Mouse (Mus musculus) neural tube, embryonic 15.5 days (tissue): ENCODE data around the gene Txlng. TPM values are rescaled to one million over a fixed set of nuclear protein-coding genes. Genes with fewer than 3 reads are reported as not detected.
A peak's percentile ranks its signal among the peaks of the same experiment; 100 is the strongest.
"Not testable (repeated sequence)": the region's sequence is repeated elsewhere in the genome, so short reads cannot be mapped to it uniquely, and the experiment has no call there.

ENCODE experiments used
- ATAC-seq: fragments of 200-750 bp; cut with Nextera tagmentation; 2 replicates; pipeline ENCODE4 v1.8.0; 2017; ENCODE audit warnings: mild to moderate bottlenecking, moderate TSS enrichment, moderate library complexity; ENCODE audit not compliant: low FRiP score
- H3K27ac ChIP-seq: fragments of 300-500 bp; sonication (generic); replicated peaks from 2 replicates; pipeline ENCODE4 v1.5.1; 2015; ENCODE audit warnings: mild to moderate bottlenecking, inconsistent platforms
- H3K27me3 ChIP-seq: fragments of 300-500 bp; sonication (generic); replicated peaks from 2 replicates; pipeline ENCODE4 v1.6.1; 2015; ENCODE audit warnings: inconsistent platforms
- H3K36me3 ChIP-seq: fragments of 300-500 bp; sonication (generic); 2 replicates; pipeline ENCODE4 v1.6.1; 2015; ENCODE audit warnings: inconsistent platforms
- H3K4me1 ChIP-seq: fragments of 300-500 bp; sonication (generic); 2 replicates; pipeline ENCODE4 v1.6.1; 2015; ENCODE audit warnings: inconsistent platforms
- H3K4me2 ChIP-seq: fragments of 300-500 bp; sonication (generic); 2 replicates; pipeline ENCODE4 v1.6.1; 2015; ENCODE audit warnings: inconsistent platforms, mild to moderate bottlenecking, moderate library complexity
- H3K4me3 ChIP-seq: fragments of 300-500 bp; sonication (generic); replicated peaks from 2 replicates; pipeline ENCODE4 v1.5.1; 2015; ENCODE audit warnings: mild to moderate bottlenecking, inconsistent platforms
- H3K9ac ChIP-seq: fragments of 300-500 bp; sonication (generic); replicated peaks from 2 replicates; pipeline ENCODE4 v1.6.1; 2015; ENCODE audit warnings: mild to moderate bottlenecking, inconsistent platforms
- H3K9me3 ChIP-seq: fragments of 300-500 bp; sonication (generic); replicated peaks from 2 replicates; pipeline ENCODE4 v1.6.1; 2016; ENCODE audit warnings: inconsistent platforms
- WGBS: fragments of 180-500 bp; shearing (Covaris S2); methylation state at CpG from one replicate; pipeline ENCODE4 v1.1.7; 2015; ENCODE audit warnings: mixed read lengths; 5-methylcytosine and 5-hydroxymethylcytosine counted together
- polyA plus RNA-seq: library from polyadenylated mRNA; unstranded; fragments of >200 nt; fragmentation: Nextera tagmentation; extraction: Ambion mirVana; gene quantifications from 2 replicates; pipeline ENCODE4 v1.2.1, GENCODE M21; 2015

Txlng gene
- polyA plus RNA-seq, 1 experiment from 2014 or later: 11.1 TPM

DNA sequence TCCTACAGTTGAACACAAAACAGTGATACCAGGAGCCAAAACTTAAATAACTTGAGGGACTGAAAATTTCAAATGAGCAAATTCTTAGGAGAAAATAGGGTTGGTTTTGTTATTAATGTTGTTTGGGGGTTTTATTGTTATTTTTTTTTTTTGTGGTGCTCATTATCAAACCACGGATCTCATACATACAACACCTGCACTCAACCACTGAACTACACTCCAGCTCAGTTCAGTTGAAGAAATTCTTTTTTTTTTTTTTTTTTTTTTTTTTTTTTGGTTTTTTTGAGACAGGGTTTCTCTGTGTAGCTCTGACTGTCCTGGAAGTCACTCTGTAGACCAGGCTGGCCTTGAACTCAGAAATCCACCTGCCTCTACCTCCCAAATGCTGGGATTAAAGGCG, 1.1 kb upstream of the Txlng start:
- ATAC-seq, H3K9me3 ChIP-seq, H3K27ac ChIP-seq, H3K9ac ChIP-seq, H3K4me1 ChIP-seq, H3K4me2 ChIP-seq, H3K27me3 ChIP-seq, H3K36me3 ChIP-seq, H3K4me3 ChIP-seq: not testable (repeated sequence)
- WGBS: 61% methylated on average over 2 of the region's 2 CpGs

DNA sequence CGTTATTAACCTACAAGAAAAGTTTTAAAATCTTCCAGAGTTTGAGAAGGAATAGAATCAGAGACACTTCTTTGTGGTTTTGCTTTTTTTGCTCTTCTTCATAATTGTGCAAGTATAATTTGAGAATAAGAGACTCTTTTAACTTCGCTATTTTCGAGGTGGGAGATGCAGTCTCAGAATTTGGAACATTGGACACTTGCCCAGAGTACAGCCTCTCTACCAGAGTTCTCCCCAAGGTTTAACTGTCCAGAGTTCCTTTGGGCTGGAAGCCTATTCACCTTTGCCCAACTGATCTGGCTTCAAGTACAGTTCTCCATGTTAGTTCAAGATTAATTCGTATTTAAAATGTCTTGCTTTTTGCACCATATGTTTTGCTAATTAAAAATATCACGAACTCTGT, 487 bp upstream of the Txlng start:
- Histone ChIP-seq H3K27me3 (0 out of 2 replicates have a peak, but pooled peaks cover 3% of the 10 kb centered on the region), H3K4me3 (peak overlapping the region; percentile 57), H3K36me3 (no peaks in the 10 kb centered on the region), H3K27ac (no peak overlapping the region; the same call in 1 of the 2 replicates), H3K9ac (no peak overlapping the region), H3K9me3 (no peaks in the 10 kb centered on the region), H3K4me1 (no peaks in the 10 kb centered on the region), H3K4me2 (peak overlapping the region; percentile 43)
- ATAC-seq: no peak
- WGBS: 34% methylated on average over 5 of the region's 5 CpGs

DNA sequence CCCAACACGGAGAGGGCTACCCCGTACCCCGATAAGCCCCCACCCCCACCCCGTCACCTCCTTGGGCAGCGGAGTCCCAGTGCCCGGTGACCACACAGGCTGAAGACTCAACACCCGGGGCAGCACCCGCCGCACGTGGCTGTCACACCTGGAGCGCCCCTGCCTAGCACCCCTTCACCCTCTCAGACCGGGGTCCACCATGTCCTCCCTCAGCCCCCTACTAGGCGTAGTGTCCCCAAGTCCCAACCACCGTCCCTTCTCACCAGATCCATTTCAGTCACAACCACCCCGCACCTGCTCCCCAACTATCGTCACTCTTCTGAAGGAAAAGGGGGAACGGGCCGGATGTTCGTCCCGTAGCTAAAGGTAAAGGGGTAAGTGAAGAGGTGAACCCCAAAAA, 471 bp downstream of the Txlng start:
- Histone ChIP-seq H3K4me1 (no peaks in the 10 kb centered on the region), H3K9me3 (no peaks in the 10 kb centered on the region), H3K9ac (peak overlapping the region; percentile 55), H3K27me3 (0 out of 2 replicates have a peak, but pooled peaks cover 3% of the 10 kb centered on the region), H3K4me2 (peak overlapping the region; percentile 78), H3K36me3 (no peaks in the 10 kb centered on the region), H3K27ac (peak overlapping the region; percentile 65; the same call in 1 of the 2 replicates), H3K4me3 (peak overlapping the region; percentile 57)
- 21% methylated on average over 18 of the region's 20 CpGs for WGBS
- ATAC-seq: peak; percentile 49

- no peak for ATAC-seq
- no peaks in the 10 kb centered on the region for H3K4me1 ChIP-seq
- H3K4me2 ChIP-seq: peak overlapping the region; percentile 78
- peak overlapping the region; percentile 57 for H3K4me3 ChIP-seq
- no peaks in the 10 kb centered on the region for H3K36me3 ChIP-seq
- 0 out of 2 replicates have a peak, but pooled peaks cover 3% of the 10 kb centered on the region for H3K27me3 ChIP-seq
- no peak overlapping the region for H3K9ac ChIP-seq
- no peak overlapping the region for H3K27ac ChIP-seq
- no peaks in the 10 kb centered on the region for H3K9me3 ChIP-seq
- WGBS: 46% methylated on average over 6 of the region's 6 CpGs
Measured at GRCm38 (mm10) chrX:162828016-162828415, 1.2 kb downstream of the Txlng start.

DNA sequence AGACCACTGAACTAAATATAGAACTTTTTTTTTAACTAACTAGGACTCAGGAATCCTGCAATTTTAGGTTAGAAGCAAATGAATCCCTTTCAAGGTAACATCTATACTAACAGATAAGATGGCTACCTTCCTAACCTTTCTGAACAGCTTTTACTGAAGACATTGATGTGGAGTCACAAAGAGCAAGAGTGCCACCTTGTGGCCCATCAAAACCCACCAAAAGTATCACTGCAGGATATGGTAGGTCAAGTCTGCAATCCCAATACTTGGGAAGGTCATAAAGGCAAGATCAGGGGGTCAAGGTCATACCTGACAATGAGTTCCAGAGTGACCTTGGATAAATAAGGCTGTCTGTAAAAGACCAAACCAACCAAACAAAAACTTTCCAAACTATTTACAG, 28.9 kb downstream of the Txlng start:
- Histone ChIP-seq H3K27ac (no peak overlapping the region), H3K9me3 (no peaks in the 10 kb centered on the region), H3K9ac (no peak overlapping the region), H3K4me1 (no peaks in the 10 kb centered on the region), H3K4me3 (no peak overlapping the region), H3K36me3 (0 out of 2 replicates have a peak, but pooled peaks cover 3% of the 10 kb centered on the region), H3K27me3 (no peaks in the 10 kb centered on the region), H3K4me2 (no peak overlapping the region)
- no peak for ATAC-seq

DNA sequence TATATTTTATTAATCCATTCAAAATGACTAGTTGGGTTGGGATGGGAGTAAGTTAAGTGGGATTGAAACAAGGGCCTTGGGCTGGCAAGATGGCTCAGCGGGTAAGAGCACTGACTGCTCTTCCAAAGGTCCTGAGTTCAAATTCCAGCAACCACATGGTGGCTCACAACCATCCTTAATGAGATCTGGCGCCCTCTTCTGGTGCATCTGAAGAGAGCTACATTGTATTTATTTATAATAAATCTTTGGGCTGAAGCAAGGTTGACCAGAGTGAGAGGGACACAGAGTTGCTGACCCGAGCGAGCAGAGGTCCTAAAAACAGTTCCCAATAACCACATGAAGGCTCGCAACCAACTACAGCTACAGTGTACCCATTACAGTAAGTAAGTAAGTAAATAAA, 37.9 kb downstream of the Txlng start:
- ATAC-seq, H3K9ac ChIP-seq, H3K4me1 ChIP-seq, H3K27ac ChIP-seq, H3K27me3 ChIP-seq, H3K4me3 ChIP-seq, H3K4me2 ChIP-seq, H3K9me3 ChIP-seq, H3K36me3 ChIP-seq: not testable (repeated sequence)
- 84% methylated on average over 5 of the region's 5 CpGs for WGBS

DNA sequence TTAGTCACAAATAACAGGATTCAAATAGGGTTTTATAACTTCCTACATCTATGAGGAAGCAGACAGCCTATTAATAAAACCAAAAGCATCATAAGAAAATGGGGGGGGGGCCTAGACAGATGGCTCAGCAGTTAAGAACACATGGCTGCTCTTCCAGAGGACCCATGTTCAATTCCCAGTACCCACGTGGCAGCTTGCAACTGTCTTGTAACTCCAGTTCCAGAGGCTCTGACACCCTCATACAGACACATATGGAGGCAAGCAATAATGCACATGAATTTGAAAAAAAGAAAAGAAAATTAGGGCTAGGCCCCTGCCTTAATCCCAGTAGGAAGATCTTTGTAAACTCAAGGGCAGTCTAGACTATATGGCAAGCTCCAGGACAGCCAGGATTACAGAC, 40.9 kb downstream of the Txlng start:
- no peak overlapping the region for H3K4me3 ChIP-seq
- ATAC-seq: no peak
- WGBS: 75% methylated on average over 1 of the region's 1 CpGs
- H3K9ac ChIP-seq: no peak overlapping the region
- peaks cover 4% of the 10 kb centered on the region; the same call in 1 of the 2 replicates for H3K36me3 ChIP-seq
- H3K27me3 ChIP-seq: peaks cover 3% of the 10 kb centered on the region; the same call in 1 of the 2 replicates
- H3K4me2 ChIP-seq: no peak overlapping the region
- H3K9me3 ChIP-seq: no peaks in the 10 kb centered on the region
- no peak overlapping the region for H3K27ac ChIP-seq
- no peaks in the 10 kb centered on the region for H3K4me1 ChIP-seq

- Histone ChIP-seq H3K9me3 (no peaks in the 10 kb centered on the region), H3K36me3 (peaks cover 13% of the 10 kb centered on the region; the same call in 1 of the 2 replicates), H3K27me3 (0 out of 2 replicates have a peak, but pooled peaks cover 3% of the 10 kb centered on the region), H3K4me2 (no peak overlapping the region), H3K4me1 (no peaks in the 10 kb centered on the region), H3K27ac (no peak overlapping the region), H3K4me3 (no peak overlapping the region), H3K9ac (no peak overlapping the region)
- no peak for ATAC-seq
- 72% methylated on average over 1 of the region's 1 CpGs for WGBS
Measured at GRCm38 (mm10) chrX:162770726-162771125, 58.5 kb downstream of the Txlng start.

- H3K4me1 ChIP-seq: peaks cover 7% of the 10 kb centered on the region; the same call in 1 of the 2 replicates
Measured at GRCm38 (mm10) chrX:162761716-162762395, 67.4 kb downstream of the Txlng start.

GRCm38 (mm10) chrX:162760958-162761515, 68.2 kb downstream of the Txlng start:
- H3K4me3 ChIP-seq: peak overlapping the region; percentile 49
- peak; percentile 23 for ATAC-seq
- WGBS: 23% methylated on average over 29 of the region's 50 CpGs

More at GRCm38 (mm10) chrX:162761716-162762395, 67.4 kb downstream of the Txlng start:
- H3K27me3 ChIP-seq: no peaks in the 10 kb centered on the region
- H3K9ac ChIP-seq: peak overlapping the region; percentile 61; the same call in 1 of the 2 replicates
- H3K9me3 ChIP-seq: no peaks in the 10 kb centered on the region
- H3K27ac ChIP-seq: peak overlapping the region; percentile 83; the same call in 1 of the 2 replicates
- 45% methylated on average over 9 of the region's 9 CpGs for WGBS
- no peak for ATAC-seq
- H3K4me3 ChIP-seq: peak overlapping the region; percentile 49
- peak overlapping the region; percentile 56 for H3K4me2 ChIP-seq
- no peaks in the 10 kb centered on the region for H3K36me3 ChIP-seq

DNA sequence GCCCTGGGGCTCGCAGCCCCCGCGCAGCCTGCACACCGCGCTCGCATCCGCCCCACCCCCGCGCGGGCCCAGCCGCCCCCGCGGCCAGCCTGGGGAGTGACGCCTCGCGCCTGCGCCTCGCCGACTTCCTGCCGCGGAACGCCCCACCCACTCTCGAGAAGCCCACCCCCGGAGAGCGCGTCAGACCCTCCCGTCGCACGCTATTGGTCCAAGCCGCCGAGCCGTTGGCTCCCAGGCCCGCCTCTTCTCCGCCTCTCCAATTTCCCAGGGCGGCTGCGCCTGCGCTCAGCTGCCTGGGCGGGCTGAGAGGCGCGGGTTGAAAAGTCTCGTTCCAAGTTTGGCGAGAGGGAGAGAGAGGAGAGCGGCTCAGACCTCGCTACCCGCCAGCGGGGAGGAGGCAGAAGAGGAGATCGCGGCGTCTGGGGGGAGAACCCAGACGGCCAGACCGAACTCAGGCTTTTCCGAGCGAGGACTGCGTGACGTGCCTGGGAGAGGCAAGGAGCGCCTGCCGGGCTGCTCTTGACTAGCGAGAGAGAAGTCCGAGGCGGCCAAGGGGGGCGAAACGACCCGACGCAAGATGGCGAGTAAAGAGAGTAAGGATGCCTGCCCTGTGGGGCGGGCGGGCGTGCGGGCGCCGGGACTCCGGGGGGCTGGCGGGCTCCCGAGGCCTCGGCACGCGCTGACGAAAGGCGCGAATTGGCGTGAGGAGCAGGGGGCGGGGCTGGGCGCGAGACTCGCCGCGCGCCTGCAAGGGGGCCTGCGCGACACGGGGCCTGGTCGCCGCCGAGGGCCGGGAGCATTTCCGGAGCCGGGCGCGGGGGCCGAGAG, 68.9 kb downstream of the Txlng start, which contains the start of gene Rbbp7:
TSS of gene Rbbp7 (plus strand) at position 288 of the 828 bp plus-strand sequence.
- ATAC-seq: peak; percentile 98
- peak within 1 kb of the TSS; percentile 56 for H3K4me2 ChIP-seq
- H3K4me1 ChIP-seq: peaks cover 7% of the 10 kb centered on the region; the same call in 1 of the 2 replicates
- peak within 1 kb of the TSS; percentile 92 for H3K27ac ChIP-seq
- peak within 1 kb of the TSS; percentile 49 for H3K4me3 ChIP-seq
- H3K9ac ChIP-seq: peak within 1 kb of the TSS; percentile 61
- H3K9me3 ChIP-seq: no peaks in the 10 kb centered on the region
- no peaks in the 10 kb centered on the region for H3K36me3 ChIP-seq
- 23% methylated on average over 70 of the region's 100 CpGs for WGBS
- H3K27me3 ChIP-seq: no peaks in the 10 kb centered on the region

More at GRCm38 (mm10) chrX:162760958-162761515, 68.2 kb downstream of the Txlng start:
- peak overlapping the region; percentile 83 for H3K27ac ChIP-seq
- peaks cover 7% of the 10 kb centered on the region; the same call in 1 of the 2 replicates for H3K4me1 ChIP-seq
- peak overlapping the region; percentile 56 for H3K4me2 ChIP-seq
- H3K27me3 ChIP-seq: no peaks in the 10 kb centered on the region
- no peaks in the 10 kb centered on the region for H3K36me3 ChIP-seq
- H3K9ac ChIP-seq: peak overlapping the region; percentile 61
- no peaks in the 10 kb centered on the region for H3K9me3 ChIP-seq
